Mouse (Mus musculus) spleen, postnatal 14 days (tissue): ENCODE measurements around the gene Bhlha9.
"Not testable (repeated sequence)": the region's sequence is repeated elsewhere in the genome, so short reads cannot be mapped to it uniquely, and the experiment has no call there.

Experiments
- DNase-seq, 2 experiments: peaks; one replicate each; pipeline ENCODE4 v3.0.0; 2021 to 2022; ENCODE audit warnings: low spot score in 2 of 2

The Bhlha9 gene

DNA sequence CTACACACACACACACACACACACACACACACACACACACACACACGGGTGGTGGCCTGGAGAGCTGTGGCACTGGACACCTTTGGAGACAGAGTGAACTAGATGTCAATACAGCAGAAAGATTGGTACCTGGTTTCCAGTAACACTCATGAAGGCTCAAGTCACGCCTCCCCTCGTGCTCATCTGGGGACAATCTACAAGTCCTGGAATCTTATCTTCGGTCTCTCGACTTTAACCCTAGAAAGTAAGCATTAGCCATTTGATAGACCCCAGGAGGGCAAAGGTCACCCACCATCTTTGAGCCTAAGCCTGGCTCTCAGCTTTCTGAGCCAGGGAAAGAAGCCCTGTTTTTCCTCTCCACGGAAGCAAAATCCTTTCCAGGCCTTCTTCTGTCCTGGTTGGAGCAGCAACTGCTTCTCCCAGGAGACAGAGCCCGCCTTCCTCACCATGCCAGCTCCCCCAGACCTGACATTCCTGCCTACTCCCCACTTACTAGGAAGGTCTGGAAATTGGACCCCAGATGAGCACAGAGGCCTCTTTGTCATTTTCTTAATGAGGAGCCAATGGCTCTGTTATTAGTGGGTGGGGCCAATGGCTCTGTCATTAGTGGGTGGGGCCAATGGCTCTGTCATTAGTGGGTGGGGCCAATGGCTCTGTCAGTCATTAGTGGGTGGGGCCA lies 10.3 kb upstream of the Bhlha9 start:
- DNase-seq, result no peak

DNA sequence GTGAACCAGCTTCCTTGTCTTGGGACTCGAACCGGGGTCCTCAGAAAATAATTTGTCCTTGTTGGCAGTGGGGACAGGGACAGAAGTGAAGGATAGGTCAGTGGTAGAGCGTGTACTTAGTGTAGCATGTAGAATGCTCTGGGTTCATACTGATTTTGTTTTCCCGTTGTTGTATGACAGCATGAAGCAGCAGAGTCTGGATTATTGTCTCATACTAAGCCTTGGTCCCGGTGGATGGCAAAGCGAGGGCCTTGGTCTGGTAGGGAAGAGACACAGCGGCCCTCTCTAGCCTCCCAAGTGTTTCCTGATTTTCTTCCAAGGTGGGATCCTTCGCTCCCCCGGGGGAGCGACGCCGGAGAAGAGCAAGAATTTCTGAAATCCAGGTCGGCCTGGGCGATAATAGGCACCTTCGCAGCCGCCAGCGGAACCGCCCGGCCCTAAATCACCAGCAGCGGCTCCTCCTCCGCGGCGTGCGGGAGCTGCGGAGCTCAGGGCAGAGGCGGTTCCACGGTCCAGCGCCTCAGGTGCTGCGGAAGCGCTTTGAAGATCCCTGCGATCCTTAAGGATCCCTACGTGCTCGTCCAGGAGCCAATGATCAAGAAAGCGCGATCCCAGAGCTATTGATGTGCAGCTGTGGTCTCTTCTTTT lies 6.1 kb upstream of the Bhlha9 start:
- DNase-seq, result no peak

DNA sequence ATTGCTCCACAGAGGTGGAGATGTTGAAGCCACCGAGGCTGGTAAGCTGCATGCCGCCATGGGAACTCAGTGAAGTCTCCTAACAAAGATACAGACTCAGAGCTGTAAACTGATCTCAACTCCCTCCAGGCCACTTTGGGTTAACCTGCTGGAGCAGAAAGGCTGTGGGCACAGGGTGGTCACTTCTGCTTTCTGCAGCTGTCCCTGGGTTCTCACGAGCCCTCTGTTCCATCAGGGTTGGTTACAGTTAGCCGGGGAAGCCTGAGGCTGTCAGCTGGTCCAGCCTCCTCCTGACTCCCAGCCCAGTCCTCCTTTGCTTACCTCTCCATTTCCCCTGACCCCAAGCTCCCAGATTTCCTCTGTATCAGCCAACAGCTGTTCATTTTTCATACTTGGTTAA lies 4.5 kb upstream of the Bhlha9 start:
- no peak for DNase-seq

DNA sequence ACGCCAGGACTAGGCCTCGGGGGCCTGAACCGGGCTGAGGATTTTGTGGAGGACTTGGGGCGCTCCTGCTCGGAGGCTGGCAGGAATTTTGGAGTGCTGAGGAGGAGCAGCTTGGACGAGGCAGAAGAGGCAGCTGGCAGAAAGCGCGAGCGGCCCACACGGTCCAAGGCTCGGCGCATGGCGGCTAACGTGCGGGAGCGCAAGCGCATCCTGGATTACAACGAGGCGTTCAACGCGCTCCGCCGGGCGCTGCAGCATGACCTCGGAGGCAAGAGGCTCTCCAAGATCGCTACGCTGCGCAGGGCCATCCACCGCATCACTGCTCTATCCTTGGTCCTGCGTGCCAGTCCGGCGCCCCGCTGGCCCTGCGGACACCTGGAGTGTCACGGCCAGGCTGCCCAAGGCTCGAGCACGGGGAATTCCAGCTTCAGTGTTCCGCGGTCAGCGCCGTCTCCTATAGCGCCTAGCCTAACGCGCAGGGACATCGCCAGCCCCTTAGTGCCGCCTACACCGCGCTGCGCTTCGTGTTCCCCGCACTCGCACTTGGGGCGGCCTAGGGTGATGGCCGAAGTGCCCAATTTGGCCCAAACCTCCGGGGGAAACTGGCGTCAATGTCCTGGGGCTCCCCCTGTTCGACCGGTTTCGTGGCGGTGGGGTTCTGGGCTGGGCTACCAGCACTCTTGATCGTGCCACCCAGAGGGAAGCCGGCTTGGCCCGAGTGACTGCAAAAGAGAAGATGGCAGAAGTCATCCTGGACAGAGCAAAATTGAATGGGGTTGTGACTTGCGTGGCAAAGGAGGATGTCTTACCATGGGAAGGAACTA lies 503 bp downstream of the Bhlha9 start:
- no peak for DNase-seq

- no peak for DNase-seq
Observed at GRCm38 (mm10) chr11:76674199-76674598, 1.9 kb downstream of the Bhlha9 start.

GRCm38 (mm10) chr11:76674704-76675103 lies 2.4 kb downstream of the Bhlha9 start:
- no peak for DNase-seq

GRCm38 (mm10) chr11:76679508-76679907 lies 7.2 kb downstream of the Bhlha9 start, which contains the start of gene Trarg1:
Gene Trarg1 (plus strand): TSS chr11:76679808.
- not testable (repeated sequence) for DNase-seq

- no peak for DNase-seq
Observed at GRCm38 (mm10) chr11:76685604-76686003, 13.3 kb downstream of the Bhlha9 start.

DNA sequence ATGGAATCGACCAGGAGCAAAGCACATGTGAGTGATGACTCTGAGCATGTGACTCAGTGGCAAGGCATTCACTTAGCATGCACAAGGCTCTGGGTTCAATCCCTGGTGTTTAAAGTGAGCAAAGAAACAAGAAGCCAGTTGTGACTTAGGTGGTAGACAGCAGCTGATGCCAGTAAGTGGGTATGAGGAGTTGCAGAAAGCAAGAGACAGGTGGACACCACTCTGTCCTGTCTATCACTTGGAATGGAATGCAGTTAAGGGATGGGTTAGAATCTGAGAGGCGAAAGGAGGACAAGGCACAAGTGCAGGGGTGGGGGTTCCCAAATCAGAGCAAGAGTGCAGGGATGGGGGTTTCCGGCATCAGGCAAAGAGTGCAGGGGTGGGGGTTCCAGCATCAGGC lies 19.8 kb downstream of the Bhlha9 start:
- DNase-seq, result no peak

- no peak for DNase-seq
Observed at GRCm38 (mm10) chr11:76695810-76696209, 23.5 kb downstream of the Bhlha9 start.

DNA sequence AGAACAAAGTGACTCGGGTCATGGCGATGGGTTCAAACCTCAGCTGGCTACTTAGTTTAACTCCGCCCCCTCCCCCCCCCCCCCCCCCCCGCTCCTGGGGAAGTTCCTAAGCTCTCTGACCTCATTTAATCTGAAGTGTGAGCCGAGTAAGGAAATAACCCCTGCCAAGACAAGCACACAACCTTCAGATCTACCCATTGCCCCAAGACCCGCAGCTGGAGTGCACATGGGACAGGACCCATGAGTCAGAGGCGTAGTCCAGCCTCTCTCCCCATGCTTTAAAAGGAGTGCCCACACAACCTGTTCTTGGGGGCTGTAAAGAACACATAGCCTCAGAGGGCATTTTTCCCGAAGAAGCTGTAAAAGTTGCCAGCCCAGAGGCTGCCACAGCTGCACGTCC lies 27.4 kb downstream of the Bhlha9 start:
- no peak for DNase-seq

DNA sequence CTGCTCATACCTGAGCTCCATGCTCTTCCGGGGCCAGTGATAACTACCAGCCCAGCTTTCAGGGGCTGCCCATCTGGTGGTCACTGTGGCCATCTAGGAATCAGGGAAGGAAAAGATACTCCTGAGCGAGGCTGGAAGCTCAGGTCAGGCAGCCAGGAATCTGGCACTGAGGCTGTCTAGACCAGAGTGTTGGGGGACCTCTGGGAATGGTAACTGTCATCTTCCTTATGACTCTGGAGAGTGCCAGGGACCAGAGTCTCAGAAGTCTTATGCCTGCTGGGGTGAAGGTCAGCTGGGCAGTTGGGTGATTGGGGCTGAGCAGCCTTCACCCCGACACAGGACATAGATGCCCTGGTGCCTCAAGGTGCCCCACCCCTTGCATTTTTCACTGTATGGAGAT lies 35.4 kb downstream of the Bhlha9 start:
- DNase-seq, result no peak

GRCm38 (mm10) chr11:76708066-76708465 lies 35.8 kb downstream of the Bhlha9 start:
- DNase-seq, result no peak

- DNase-seq, result no peak
Observed at GRCm38 (mm10) chr11:76708881-76709280, 36.6 kb downstream of the Bhlha9 start.

GRCm38 (mm10) chr11:76709625-76710452 lies 37.6 kb downstream of the Bhlha9 start:
- no peak for DNase-seq

GRCm38 (mm10) chr11:76717000-76717399 lies 44.7 kb downstream of the Bhlha9 start:
- DNase-seq, result no peak
